Mouse (Mus musculus): ENCODE results near the gene Nudt6. TPM values are rescaled to one million over a fixed set of nuclear protein-coding genes. Genes with fewer than 3 reads are reported as not detected.

Gene Nudt6
- total RNA-seq, 2 experiments from 2014 or later = 15.3 to 25.7 TPM

DNA sequence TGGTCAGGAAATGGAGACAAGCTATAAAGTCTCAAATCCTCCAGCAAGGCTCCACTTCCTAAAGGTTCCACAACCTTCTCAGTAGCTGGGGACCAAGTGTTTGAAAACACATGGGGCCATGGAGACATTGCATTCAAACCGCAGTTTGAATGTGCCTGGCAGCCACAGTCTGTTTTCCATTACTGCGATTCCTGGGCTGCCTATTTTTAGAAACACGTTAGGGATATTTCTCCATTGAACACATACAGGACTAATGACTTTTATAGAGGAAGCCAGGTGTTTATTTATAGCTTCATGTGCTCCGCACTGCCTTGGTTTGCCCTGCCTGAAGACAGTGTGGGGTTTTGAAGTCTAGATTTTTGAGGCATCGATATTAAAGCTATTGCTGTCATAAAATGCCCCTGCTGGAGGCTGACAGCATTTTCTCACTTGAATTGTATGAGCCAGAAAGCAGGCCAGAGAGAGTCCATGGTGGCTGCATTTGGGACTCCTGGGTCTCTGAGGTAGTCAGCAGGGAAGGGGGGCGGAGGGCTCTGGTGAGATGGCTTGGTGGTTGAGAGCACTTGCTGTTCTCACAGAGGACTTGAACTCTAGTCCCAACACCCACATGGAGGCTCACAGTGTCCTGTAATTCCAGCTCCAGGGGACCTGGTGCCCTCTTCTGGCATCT, 36.8 kb downstream of the Nudt6 start:
- DNase-seq = no peak

DNA sequence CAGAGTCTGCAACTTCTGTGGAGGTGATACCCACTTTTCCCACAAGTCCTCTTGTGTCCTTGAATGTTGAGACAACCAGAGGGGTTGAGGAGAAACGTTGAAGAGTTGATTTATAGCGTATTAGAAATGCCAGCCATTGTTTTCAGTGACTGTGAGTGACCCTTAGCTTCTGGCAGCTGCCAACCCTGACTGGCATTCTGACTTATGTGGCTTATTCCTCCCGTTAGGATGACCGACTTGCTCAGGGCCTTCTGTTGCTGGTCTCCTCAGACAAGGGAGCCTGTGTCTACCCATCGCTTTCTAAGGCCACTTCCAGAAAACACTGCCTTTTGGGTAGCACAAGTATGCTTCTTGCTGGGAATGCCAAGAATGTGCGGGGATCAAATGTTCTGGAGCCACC, 38.6 kb downstream of the Nudt6 start:
- DNase-seq = no peak

DNA sequence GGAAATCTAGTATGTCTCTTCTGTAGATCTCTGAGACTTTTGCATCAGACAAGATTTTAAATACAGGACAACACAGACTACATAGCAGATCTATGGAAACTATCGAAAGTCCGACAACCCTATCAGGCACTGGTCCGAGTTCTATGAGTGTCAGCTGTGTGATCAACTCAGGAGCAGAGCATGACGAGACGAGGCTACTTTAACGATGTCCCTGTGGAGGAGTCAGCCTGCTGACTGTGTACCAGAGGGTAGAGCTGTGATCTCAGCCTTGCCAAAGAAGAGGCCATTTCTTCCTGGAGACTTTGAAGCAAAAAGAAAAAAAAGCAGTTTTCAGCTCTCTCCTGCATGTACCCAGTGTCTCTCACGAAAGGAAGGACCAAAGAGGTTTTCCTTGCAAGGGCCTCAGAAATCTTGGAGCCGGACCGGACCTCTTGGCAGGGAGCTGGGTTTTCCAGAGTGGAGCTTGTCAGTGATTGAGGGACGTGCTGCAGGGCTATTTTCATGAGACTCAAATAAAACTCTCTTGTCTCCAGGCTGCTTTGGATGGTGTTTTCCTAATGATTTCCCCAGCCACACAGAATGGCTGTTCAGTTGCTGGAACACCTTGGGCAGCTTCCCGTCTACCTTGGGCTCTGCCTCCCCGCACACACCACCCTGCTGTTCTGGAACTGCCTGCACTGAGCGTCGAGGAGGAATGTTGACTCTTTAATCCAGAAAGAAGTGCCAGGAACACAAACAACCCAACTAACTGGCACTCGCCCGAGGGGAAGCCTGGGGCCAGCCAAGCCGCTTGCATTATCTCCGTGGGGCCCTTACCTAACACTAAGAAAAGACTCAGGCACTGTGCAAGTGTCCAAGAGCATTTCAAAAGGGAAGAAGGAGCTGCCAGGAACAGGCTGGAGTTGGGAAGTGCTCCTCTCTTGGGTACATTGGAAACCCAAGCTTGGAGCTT, 39.8 kb downstream of the Nudt6 start:
- peak; percentile 13 to 44 for DNase-seq

DNA sequence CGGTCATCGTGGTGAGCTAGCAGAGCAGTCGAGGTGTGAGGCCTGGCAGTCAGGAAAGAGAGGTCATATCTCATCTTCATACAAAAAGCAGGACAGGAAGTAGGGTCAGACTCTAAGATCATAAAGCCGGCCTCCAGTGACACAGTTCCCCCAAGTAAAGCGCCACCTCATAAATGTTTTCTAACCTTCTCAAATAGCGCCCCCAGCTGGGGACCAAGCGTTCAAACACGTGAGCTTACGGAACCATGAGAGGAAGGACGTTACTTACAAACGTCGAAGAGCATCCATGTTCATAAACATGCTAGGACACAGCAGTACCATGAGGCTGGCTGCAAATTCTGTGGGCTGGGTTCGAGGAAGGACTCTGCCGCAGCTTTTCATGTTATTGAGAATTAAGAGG, 40.8 kb downstream of the Nudt6 start:
- DNase-seq = no peak

DNA sequence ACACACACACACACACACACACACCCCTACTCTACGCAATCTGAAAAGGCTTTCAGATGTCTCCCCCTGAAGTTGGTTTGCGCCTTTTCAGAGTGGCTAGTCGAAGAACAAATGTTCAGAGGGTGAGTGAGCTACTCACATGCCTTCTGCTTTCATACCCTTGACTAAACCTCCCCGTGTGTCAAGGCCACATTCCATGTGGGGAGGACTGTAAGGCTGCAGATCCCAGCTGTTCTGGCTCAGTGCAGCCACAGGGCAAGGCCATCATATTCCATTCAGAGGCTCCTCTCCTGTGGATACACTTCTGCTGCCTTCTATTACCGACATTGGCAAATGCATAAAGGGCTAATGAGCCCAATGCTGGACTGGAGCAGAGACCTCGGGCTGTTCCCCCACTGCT, 41.6 kb downstream of the Nudt6 start:
- DNase-seq = peak; percentile 68 to 70

DNA sequence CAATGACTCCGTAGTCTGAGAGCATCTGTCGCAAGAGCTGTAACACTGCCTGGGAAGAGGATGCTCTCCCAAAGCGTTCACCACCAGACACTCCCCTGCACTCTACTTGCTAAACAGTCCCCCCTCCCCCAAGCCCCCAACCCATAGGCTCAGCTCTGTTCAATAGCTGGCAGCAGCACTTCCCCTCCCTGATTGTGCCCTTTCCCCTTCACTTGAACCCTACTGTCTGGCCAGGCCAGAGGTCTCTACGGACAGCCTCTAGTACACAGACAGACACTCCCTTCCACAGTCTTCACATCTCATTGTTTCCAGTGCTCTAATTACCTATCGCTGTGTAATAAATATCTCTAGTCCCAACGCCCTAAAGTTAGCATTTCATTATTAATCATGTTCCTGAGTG, 42.1 kb downstream of the Nudt6 start:
- DNase-seq = no peak

DNA sequence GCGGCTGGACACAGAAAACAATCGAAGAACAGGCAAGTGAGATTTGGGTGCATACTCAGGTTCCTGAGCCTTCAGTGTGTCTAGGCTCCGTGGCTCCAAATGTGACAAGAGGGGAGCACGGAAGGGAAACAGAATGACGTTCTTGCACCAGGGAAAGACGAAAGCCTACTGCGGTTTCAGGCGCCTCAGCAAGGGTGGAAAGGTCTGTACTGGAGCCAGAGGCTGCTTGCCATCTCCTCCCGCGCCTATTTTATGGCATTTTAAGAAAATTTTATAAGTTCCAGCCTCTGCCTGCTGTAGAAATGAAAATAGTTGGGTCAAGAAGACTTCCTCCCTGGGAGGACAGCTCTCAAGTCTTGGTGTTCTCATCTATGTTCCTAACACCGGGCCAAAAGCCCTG, 46.3 kb downstream of the Nudt6 start:
- no peak for DNase-seq

DNA sequence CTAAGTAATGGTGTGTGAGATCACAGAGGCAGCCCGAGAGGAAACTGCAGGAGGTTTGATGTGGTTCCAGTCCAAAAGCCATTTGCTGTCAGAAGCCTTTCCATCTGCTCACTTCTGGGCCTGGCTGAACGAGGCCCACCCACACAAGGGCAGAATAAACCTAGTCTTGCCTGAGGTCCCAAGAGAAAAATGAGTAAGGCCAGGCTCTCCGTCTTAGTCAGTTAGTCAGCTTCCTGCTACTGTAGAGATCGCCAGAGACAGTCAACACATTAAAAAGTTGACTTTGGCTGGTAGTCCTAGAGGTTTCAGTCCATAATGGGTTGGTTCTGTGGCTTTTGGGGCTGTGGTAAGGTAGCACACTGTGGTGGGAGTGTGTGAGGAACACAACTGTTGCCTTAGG, 49.6 kb downstream of the Nudt6 start:
- DNase-seq = no peak

DNA sequence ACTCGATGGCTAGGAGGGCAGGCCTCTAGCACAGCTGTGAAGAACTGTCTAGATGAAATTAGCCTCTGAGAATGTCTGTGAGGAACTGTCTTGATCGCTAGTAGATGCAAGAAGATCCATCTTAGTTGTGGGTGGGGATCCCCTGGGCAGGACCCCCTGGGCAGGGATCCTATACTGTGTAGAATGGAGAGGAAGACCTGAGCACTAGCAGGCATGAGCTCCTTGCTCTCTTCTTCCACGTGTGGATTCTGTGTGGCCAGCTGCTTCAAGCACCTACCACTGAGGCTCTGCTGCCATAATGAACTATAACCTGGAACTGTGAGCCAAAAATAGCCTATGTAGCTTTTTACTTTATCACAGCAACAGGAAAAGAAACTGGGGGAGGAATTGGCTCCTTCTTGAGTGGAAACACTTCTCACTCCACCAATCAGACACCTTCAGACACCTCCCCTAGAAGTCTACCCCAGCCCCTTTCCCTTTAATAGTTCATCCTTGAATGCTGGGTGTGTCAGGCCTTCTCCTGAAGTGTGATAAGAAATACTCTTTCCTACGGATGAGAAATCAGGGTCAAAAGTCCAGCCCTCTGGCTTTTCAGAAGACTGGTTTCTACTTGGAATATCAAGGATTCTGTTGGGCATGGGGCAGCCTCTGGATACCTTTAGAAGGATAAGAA, 53.5 kb downstream of the Nudt6 start:
- no peak for DNase-seq

DNA sequence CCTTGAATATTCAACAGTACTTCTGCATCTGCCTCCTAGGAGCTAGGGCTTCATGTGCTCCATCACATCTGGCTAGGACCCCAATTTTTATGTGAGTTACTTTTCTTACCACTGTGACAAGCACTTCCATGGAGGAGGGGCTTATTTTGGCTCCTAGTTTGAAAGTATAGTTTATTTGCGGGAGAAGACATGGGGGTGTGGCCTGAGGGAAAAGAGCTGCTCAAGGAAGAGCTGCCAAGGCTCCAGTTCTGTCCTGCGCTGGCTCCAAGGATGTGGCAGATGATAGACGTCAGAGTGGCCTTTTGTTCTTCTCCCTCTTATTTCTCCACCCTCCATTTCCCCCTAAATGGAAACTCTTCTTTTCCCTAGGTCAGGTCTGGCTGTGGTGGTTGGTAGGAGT, 54.0 kb downstream of the Nudt6 start:
- no peak for DNase-seq

DNA sequence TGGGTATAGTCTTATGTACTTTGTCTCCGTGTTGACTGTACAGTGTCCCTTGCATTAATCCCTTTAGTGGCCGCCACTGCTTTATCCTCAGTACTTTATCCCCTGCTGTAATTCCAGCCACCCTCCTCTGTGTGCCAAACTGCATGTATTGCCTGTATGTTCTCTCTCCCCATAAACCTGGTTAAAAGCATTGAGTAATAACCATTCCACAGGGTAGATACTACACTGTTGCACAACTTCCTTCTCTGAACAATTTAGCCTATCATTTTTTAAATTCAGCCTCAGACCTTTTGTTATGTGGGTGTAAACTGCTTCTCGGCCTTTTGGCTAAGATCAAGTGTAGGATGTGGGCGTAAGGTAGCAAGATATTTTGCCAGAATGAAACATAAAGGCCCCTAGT, 54.9 kb downstream of the Nudt6 start:
- DNase-seq = no peak

DNA sequence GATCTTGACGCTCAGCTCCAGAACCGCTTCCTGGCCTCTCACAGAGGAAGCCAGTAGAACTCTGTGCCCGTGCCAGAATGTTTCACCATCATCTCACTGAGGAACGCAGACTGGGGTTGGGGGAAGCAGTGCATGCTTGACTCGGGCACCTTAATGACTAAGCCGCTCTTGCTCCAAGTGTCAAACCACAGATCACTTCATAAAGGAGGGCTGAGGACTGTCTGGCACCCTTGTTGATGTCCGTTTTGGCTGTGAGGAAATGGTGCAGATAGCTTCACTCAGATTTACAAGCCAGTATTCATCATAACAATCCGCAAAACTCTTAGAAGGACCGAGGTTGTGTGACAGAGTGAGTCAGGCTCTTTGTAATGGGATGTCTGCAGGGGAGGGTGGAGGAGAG, 59.3 kb downstream of the Nudt6 start:
- no peak for DNase-seq

Other genes starting within 250 kb of the Nudt6 start
- gene Il21, start 187.6 kb downstream of the Nudt6 start, total RNA-seq (2021) = not detected
- 1 to 10 TPM; 5.1 to 5.5 TPM for gene Bbs12, start 107.7 kb downstream of the Nudt6 start, total RNA-seq (2021)
- gene Cetn4, start 107.5 kb downstream of the Nudt6 start, total RNA-seq (2021) = 1 to 10 TPM; 3.3 to 7.0 TPM
- 1 to 10 TPM; 3.0 to 7.0 TPM for gene Fgf2, start 71.9 kb downstream of the Nudt6 start, total RNA-seq (2021)
- 10 to 100 TPM; 29.4 to 40.4 TPM for gene Spata5, start 315 bp downstream of the Nudt6 start, total RNA-seq (2021)
- 10 to 100 TPM; 25.1 to 31.4 TPM for gene Spry1, start 219.7 kb upstream of the Nudt6 start, total RNA-seq (2021)

Data from adrenal gland, postnatal 36 days (tissue).